Mouse (Mus musculus) CD4-positive, CD25-positive, alpha-beta regulatory T cell, adult 9 weeks (primary cell): ENCODE data around the gene Slc6a8. TPM values are rescaled to one million over a fixed set of nuclear protein-coding genes. Genes with fewer than 3 reads are reported as not detected.

ENCODE experiments used
- polyA plus RNA-seq: library from polyadenylated mRNA; unstranded; fragments of 100-300 nt; shearing (Covaris generic); gene quantifications from one replicate; pipeline ENCODE4 v1.2.1, GENCODE M21; 2017

Slc6a8 gene
- polyA plus RNA-seq, result 0.22 TPM

GRCm38 (mm10) chrX:73672879-73673618 lies at the start of gene Slc6a8:
Gene Slc6a8 (plus strand): TSS chrX:73673150.

GRCm38 (mm10) chrX:73639255-73639675 lies 33.7 kb upstream of the Slc6a8 start, which contains the start of gene Dusp9:
Gene Dusp9 (plus strand): TSS chrX:73639419.

GRCm38 (mm10) chrX:73659575-73660283 lies 13.2 kb upstream of the Slc6a8 start, which contains the start of gene Pnck:
Gene Pnck (minus strand): TSS chrX:73660117.

GRCm38 (mm10) chrX:73716109-73716661 lies 43.2 kb downstream of the Slc6a8 start, which contains the start of the genes Bcap31 and Abcd1:
Gene Bcap31 (minus strand): TSS chrX:73716175.
Gene Abcd1 (plus strand): TSS chrX:73716597.

Other genes starting within 250 kb of the Slc6a8 start
- not detected for gene Trex2, start 237.8 kb upstream of the Slc6a8 start, polyA plus RNA-seq
- 33.2 TPM for gene Haus7, start 214.1 kb upstream of the Slc6a8 start, polyA plus RNA-seq
- not detected for gene Bgn, start 189.5 kb upstream of the Slc6a8 start, polyA plus RNA-seq
- gene Atp2b3, start 170.1 kb upstream of the Slc6a8 start, polyA plus RNA-seq, result not detected
- 0.36 TPM for gene Dusp9, start 33.7 kb upstream of the Slc6a8 start, polyA plus RNA-seq
- 3.1 TPM for gene Pnck, start 13.0 kb upstream of the Slc6a8 start, polyA plus RNA-seq
- 339 TPM for gene Bcap31, start 43.0 kb downstream of the Slc6a8 start, polyA plus RNA-seq
- 48.6 TPM for gene Abcd1, start 43.4 kb downstream of the Slc6a8 start, polyA plus RNA-seq
- not detected for gene Plxnb3, start 83.9 kb downstream of the Slc6a8 start, polyA plus RNA-seq
- 0.96 TPM for gene Srpk3, start 101.3 kb downstream of the Slc6a8 start, polyA plus RNA-seq
- 255 TPM for gene Idh3g, start 113.7 kb downstream of the Slc6a8 start, polyA plus RNA-seq
- 250 TPM for gene Ssr4, start 113.9 kb downstream of the Slc6a8 start, polyA plus RNA-seq
- 0.30 TPM for gene Pdzd4, start 151.8 kb downstream of the Slc6a8 start, polyA plus RNA-seq
- gene Avpr2, start 219.0 kb downstream of the Slc6a8 start, polyA plus RNA-seq, result 3.9 TPM
- 6.8 TPM for gene L1cam, start 223.0 kb downstream of the Slc6a8 start, polyA plus RNA-seq
- 298 TPM for gene Arhgap4, start 248.7 kb downstream of the Slc6a8 start, polyA plus RNA-seq
- 244 TPM for gene Naa10, start 248.8 kb downstream of the Slc6a8 start, polyA plus RNA-seq